Mouse (Mus musculus): ENCODE results near the gene Cadm4. TPM values are rescaled to one million over a fixed set of nuclear protein-coding genes. Genes with fewer than 3 reads are reported as not detected.

Gene Cadm4
- total and polyA plus RNA-seq, 3 experiments: 0.16 to 0.59 (median 0.36) TPM

DNA sequence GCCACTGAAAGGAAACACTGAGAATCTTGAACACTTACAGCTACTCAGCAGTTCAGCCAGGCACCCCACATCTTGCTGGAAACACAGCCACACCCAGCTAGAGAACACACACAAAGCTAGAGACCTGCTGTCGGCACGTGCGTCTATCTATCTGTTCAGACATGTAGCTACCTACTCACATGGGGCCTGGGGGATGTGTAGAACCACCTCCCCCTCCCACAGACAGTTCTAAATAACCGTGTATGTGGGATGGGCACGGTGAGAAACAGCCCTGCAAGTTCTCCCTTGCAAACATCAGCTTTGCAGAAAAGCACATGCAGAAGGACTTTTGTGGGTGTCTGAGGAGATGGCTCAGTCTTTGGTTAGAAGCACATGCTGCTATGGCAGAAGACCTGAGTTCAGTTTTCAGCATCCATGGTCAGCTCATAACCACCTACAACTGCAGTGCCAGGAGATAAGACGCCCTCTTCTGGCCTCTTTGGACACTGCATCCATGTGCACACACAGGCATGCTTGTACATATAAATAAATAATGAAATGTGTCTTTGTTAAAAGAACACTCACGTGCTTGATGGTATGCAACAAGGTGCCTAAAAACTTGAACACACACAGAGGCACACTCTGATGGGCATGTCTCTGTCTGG lies 35.0 kb upstream of the Cadm4 start:
- in situ Hi-C loops (cut with MboI; ENCODE audit: low pct_ligation_motif_present, low pct_unique_long_range_greater_than_20kb, low sequenced_read_pairs) (no loop called here), dilution Hi-C loops (cut with MboI; ENCODE audit: extremely low pct_ligation_motif_present, extremely low pct_unique_long_range_greater_than_20kb, low sequenced_read_pairs) (no loop called here)
- no peaks in the 10 kb centered on the region for H3K36me3 ChIP-seq (replicated peaks in 1 of 2; ENCODE audit: control insufficient read depth in 1 of 2, insufficient read depth in 1 of 2, low read length in 1 of 2)
- peak in 1 of 2 experiments; percentile 16; a peak in 2 of 4 replicates for TF ChIP-seq CTCF (conservative IDR thresholded peaks at IDR 0.05 in 1 of 2, IDR thresholded peaks at IDR 0.05 in 1 of 2; ENCODE audit: low read depth in 2 of 2, low read length in 2 of 2)
- TF ChIP-seq KAT2A (IDR thresholded peaks at IDR 0.05; ENCODE audit: insufficient replicate concordance, low read length): no peak
- no peak overlapping the region for H3K4me2 ChIP-seq (ENCODE audit: insufficient read depth, low read depth, poor library complexity, severe bottlenecking)
- no peak overlapping the region for H3K27ac ChIP-seq (ENCODE audit: insufficient read depth, low read depth)
- H3K4me1 ChIP-seq (ENCODE audit: control insufficient read depth in 1 of 2, insufficient read depth in 2 of 2): peaks cover 32 to 78% of the 10 kb centered on the region in 2 experiments
- DNase-seq (ENCODE audit: extremely low read depth): no peak
- no peaks in the 10 kb centered on the region for H3K79me2 ChIP-seq (replicated peaks; ENCODE audit: control insufficient read depth, extremely low read depth, insufficient read depth, poor library complexity, severe bottlenecking)
- peaks cover 15% of the 10 kb centered on the region for H3K9me3 ChIP-seq (replicated peaks; ENCODE audit: low read length)
- H3K27me3 ChIP-seq (replicated peaks): peaks cover 24% of the 10 kb centered on the region
- no peak overlapping the region for H3K4me3 ChIP-seq (replicated peaks in 1 of 3; ENCODE audit: low read depth in 2 of 3, low read length in 2 of 3, poor library complexity in 1 of 3)
- H3K9ac ChIP-seq (ENCODE audit: insufficient read depth, low read depth): no peak overlapping the region

DNA sequence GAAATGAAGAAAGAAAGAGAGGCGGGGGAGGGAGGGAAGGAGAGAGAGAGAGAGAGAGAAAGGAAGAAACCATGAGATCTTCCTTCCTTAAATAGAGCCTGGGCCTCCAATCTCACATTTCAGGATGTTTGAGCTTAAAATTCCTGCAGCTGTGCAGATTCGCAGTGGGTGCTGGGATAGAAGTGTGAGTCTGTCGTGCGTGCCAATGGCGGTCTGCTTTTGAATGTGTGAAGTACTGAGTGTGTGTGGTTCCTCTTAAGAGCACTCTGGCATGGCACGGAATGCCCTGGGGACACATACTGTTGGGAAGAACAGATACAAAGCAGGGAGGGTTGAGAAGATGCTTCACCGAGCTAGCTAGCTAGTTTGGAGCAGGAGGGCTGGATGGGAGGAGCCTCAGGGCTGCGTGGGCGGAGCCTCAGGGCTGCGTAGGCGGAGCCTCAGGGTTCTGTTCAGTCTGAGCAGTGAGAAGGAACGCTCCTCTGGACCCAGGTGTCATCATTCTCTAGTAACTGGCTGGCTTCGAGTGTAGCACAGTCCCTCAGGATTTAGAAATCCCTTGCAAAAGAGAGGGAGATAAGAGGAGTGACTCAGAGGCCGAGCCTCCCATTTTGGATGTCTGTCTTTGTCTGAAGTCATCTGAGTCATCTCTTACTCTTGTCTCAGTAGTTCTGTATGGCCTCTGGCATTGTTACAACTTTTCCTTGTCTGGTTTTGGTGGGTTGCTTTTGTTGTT lies 32.9 kb upstream of the Cadm4 start:
- Histone ChIP-seq H3K9me3 (replicated peaks; ENCODE audit: low read length) (peaks cover 15% of the 10 kb centered on the region), H3K4me2 (ENCODE audit: insufficient read depth, low read depth, poor library complexity, severe bottlenecking) (no peak overlapping the region), H3K27me3 (replicated peaks) (peaks cover 33% of the 10 kb centered on the region), H3K4me1 (ENCODE audit: control insufficient read depth in 1 of 2, insufficient read depth in 2 of 2) (peaks cover 27 to 73% of the 10 kb centered on the region in 2 experiments), H3K79me2 (replicated peaks; ENCODE audit: control insufficient read depth, extremely low read depth, insufficient read depth, poor library complexity, severe bottlenecking) (no peaks in the 10 kb centered on the region), H3K9ac (ENCODE audit: insufficient read depth, low read depth) (no peak overlapping the region), H3K36me3 (replicated peaks in 1 of 2; ENCODE audit: control insufficient read depth in 1 of 2, insufficient read depth in 1 of 2, low read length in 1 of 2) (no peaks in the 10 kb centered on the region), H3K4me3 (replicated peaks in 1 of 3; ENCODE audit: low read depth in 2 of 3, low read length in 2 of 3, poor library complexity in 1 of 3) (no peak overlapping the region), H3K27ac (ENCODE audit: insufficient read depth, low read depth) (no peak overlapping the region)
- dilution Hi-C loops (cut with MboI; ENCODE audit: extremely low pct_ligation_motif_present, extremely low pct_unique_long_range_greater_than_20kb, low sequenced_read_pairs) (no loop called here), in situ Hi-C loops (cut with MboI; ENCODE audit: low pct_ligation_motif_present, low pct_unique_long_range_greater_than_20kb, low sequenced_read_pairs) (no loop called here)
- no peak for TF ChIP-seq ETS1 (conservative IDR thresholded peaks at IDR 0.05; ENCODE audit: low read depth, low read length)
- TF ChIP-seq ZNF384 (IDR thresholded peaks at IDR 0.05; ENCODE audit: low read depth, low read length): no peak
- TF ChIP-seq SMC3 (IDR thresholded peaks at IDR 0.05; ENCODE audit: low read depth, low read length): no peak
- no peak for TF ChIP-seq MAX (IDR thresholded peaks at IDR 0.05; ENCODE audit: low read length)
- no peak for TF ChIP-seq USF1 (IDR thresholded peaks at IDR 0.05; ENCODE audit: low read depth, low read length)
- TF ChIP-seq UBTF (IDR thresholded peaks at IDR 0.05; ENCODE audit: low read depth, low read length): no peak
- no peak for TF ChIP-seq NELFE (IDR thresholded peaks at IDR 0.05; ENCODE audit: low read depth, low read length)
- TF ChIP-seq RAD21 (IDR thresholded peaks at IDR 0.05; ENCODE audit: low read depth, low read length): no peak
- TF ChIP-seq BHLHE40 (IDR thresholded peaks at IDR 0.05; ENCODE audit: low read depth, low read length): no peak
- TF ChIP-seq NRF1 (IDR thresholded peaks at IDR 0.05; ENCODE audit: low read depth, low read length): no peak
- no peak for TF ChIP-seq MEF2A (IDR thresholded peaks at IDR 0.05; ENCODE audit: borderline replicate concordance, low read depth, low read length)
- TF ChIP-seq SIN3A (IDR thresholded peaks at IDR 0.05; ENCODE audit: low read length): no peak
- TF ChIP-seq RCOR1 (conservative IDR thresholded peaks at IDR 0.05; ENCODE audit: low read depth, low read length): no peak
- no peak for TF ChIP-seq PAX5 (IDR thresholded peaks at IDR 0.05; ENCODE audit: low read length)
- TF ChIP-seq EP300 (IDR thresholded peaks at IDR 0.05; ENCODE audit: low read length): no peak
- no peak for TF ChIP-seq CHD1 (IDR thresholded peaks at IDR 0.05; ENCODE audit: low read depth, low read length)
- TF ChIP-seq POLR2A (IDR thresholded peaks at IDR 0.05; ENCODE audit: low read depth, low read length): no peak
- TF ChIP-seq MYC (IDR thresholded peaks at IDR 0.05; ENCODE audit: low read depth, low read length): no peak
- no peak for TF ChIP-seq JUN (IDR thresholded peaks at IDR 0.05; ENCODE audit: insufficient read depth, low read depth, low read length)
- no peak for DNase-seq (ENCODE audit: extremely low read depth)
